Mouse (Mus musculus): ENCODE measurements at regions not wholly inside any gene's neighbourhood (a gene's known extent, or its start where the extent isn't known, plus 50 kb on each side); places are given as distances from the start of the nearest gene placed in this dataset.

- Histone ChIP-seq H3K4me3 (ENCODE audit: low read length) (no peak overlapping the region), H3K4me1 (ENCODE audit: control insufficient read depth, insufficient read depth, low read length) (no peaks in the 10 kb centered on the region), H3K36me3 (ENCODE audit: control insufficient read depth, insufficient read depth, low read length) (no peaks in the 10 kb centered on the region), H3K9ac (ENCODE audit: low read depth, low read length) (no peak overlapping the region), H3K9me3 (ENCODE audit: control insufficient read depth, low read length) (no peaks in the 10 kb centered on the region), H3K27me3 (replicated peaks; ENCODE audit: control insufficient read depth, insufficient read depth, low read length) (no peaks in the 10 kb centered on the region), H3K27ac (ENCODE audit: low read length) (no peak overlapping the region), H3K4me2 (ENCODE audit: low read depth, low read length) (no peak overlapping the region)
- ATAC-seq, result no peak
- 72% methylated on average over 2 of the region's 2 CpGs for WGBS
Measured at GRCm38 (mm10) chr10:66433490-66433889, 662.4 kb upstream of the Jmjd1c start.

GRCm38 (mm10) chr10:66470684-66471083 is 625.2 kb upstream of the Jmjd1c start:
- no peak for ATAC-seq
- Histone ChIP-seq H3K27ac (ENCODE audit: low read length) (no peak overlapping the region), H3K9me3 (ENCODE audit: control insufficient read depth, low read length) (no peaks in the 10 kb centered on the region), H3K36me3 (ENCODE audit: control insufficient read depth, insufficient read depth, low read length) (no peaks in the 10 kb centered on the region), H3K9ac (ENCODE audit: low read depth, low read length) (no peak overlapping the region), H3K27me3 (replicated peaks; ENCODE audit: control insufficient read depth, insufficient read depth, low read length) (no peaks in the 10 kb centered on the region), H3K4me2 (ENCODE audit: low read depth, low read length) (no peak overlapping the region), H3K4me1 (ENCODE audit: control insufficient read depth, insufficient read depth, low read length) (no peaks in the 10 kb centered on the region), H3K4me3 (ENCODE audit: low read length) (no peak overlapping the region)
- 65% methylated on average over 4 of the region's 4 CpGs for WGBS

GRCm38 (mm10) chr10:66472038-66472437 is 623.9 kb upstream of the Jmjd1c start:
- no peak for ATAC-seq

GRCm38 (mm10) chr10:66475187-66475735 is 620.7 kb upstream of the Jmjd1c start:
- ATAC-seq, result no peak
- H3K9me3 ChIP-seq (ENCODE audit: control insufficient read depth, low read length), result no peaks in the 10 kb centered on the region
- no peak overlapping the region for H3K9ac ChIP-seq (ENCODE audit: low read depth, low read length)
- no peak overlapping the region for H3K4me3 ChIP-seq (ENCODE audit: low read length)
- H3K27me3 ChIP-seq (replicated peaks; ENCODE audit: control insufficient read depth, insufficient read depth, low read length), result no peaks in the 10 kb centered on the region
- 58% methylated on average over 1 of the region's 1 CpGs for WGBS
- H3K36me3 ChIP-seq (ENCODE audit: control insufficient read depth, insufficient read depth, low read length), result no peaks in the 10 kb centered on the region
- no peak overlapping the region for H3K27ac ChIP-seq (ENCODE audit: low read length)
- H3K4me1 ChIP-seq (ENCODE audit: control insufficient read depth, insufficient read depth, low read length), result no peaks in the 10 kb centered on the region
- H3K4me2 ChIP-seq (ENCODE audit: low read depth, low read length), result no peak overlapping the region

More at GRCm38 (mm10) chr10:66472038-66472437, 623.9 kb upstream of the Jmjd1c start:
- H3K9me3 ChIP-seq (ENCODE audit: control insufficient read depth, low read length), result no peaks in the 10 kb centered on the region
- no peak overlapping the region for H3K9ac ChIP-seq (ENCODE audit: low read depth, low read length)
- no peaks in the 10 kb centered on the region for H3K27me3 ChIP-seq (replicated peaks; ENCODE audit: control insufficient read depth, insufficient read depth, low read length)
- no peak overlapping the region for H3K27ac ChIP-seq (ENCODE audit: low read length)
- no peak overlapping the region for H3K4me2 ChIP-seq (ENCODE audit: low read depth, low read length)
- H3K4me3 ChIP-seq (ENCODE audit: low read length), result no peak overlapping the region
- H3K36me3 ChIP-seq (ENCODE audit: control insufficient read depth, insufficient read depth, low read length), result no peaks in the 10 kb centered on the region
- H3K4me1 ChIP-seq (ENCODE audit: control insufficient read depth, insufficient read depth, low read length), result no peaks in the 10 kb centered on the region
- 79% methylated on average over 4 of the region's 4 CpGs for WGBS

- ATAC-seq, result 0 out of 2 replicates have a peak, but pooled peaks have one; percentile 13
- H3K4me3 ChIP-seq (ENCODE audit: low read length), result no peak overlapping the region
- no peaks in the 10 kb centered on the region for H3K27me3 ChIP-seq (replicated peaks; ENCODE audit: control insufficient read depth, insufficient read depth, low read length)
- 46% methylated on average over 5 of the region's 5 CpGs for WGBS
- no peaks in the 10 kb centered on the region for H3K36me3 ChIP-seq (ENCODE audit: control insufficient read depth, insufficient read depth, low read length)
- H3K9me3 ChIP-seq (ENCODE audit: control insufficient read depth, low read length), result no peaks in the 10 kb centered on the region
- no peak overlapping the region for H3K4me2 ChIP-seq (ENCODE audit: low read depth, low read length)
- H3K27ac ChIP-seq (ENCODE audit: low read length), result no peak overlapping the region
- H3K4me1 ChIP-seq (ENCODE audit: control insufficient read depth, insufficient read depth, low read length), result no peaks in the 10 kb centered on the region
- H3K9ac ChIP-seq (ENCODE audit: low read depth, low read length), result no peak overlapping the region
Measured at GRCm38 (mm10) chr10:66490871-66491270, 605.1 kb upstream of the Jmjd1c start.

GRCm38 (mm10) chr10:66491850-66492249 is 604.1 kb upstream of the Jmjd1c start:
- WGBS, result 69% methylated on average over 10 of the region's 10 CpGs
- Histone ChIP-seq H3K36me3 (ENCODE audit: control insufficient read depth, insufficient read depth, low read length) (no peaks in the 10 kb centered on the region), H3K9ac (ENCODE audit: low read depth, low read length) (no peak overlapping the region), H3K9me3 (ENCODE audit: control insufficient read depth, low read length) (no peaks in the 10 kb centered on the region), H3K4me3 (ENCODE audit: low read length) (no peak overlapping the region), H3K4me2 (ENCODE audit: low read depth, low read length) (no peak overlapping the region), H3K27ac (ENCODE audit: low read length) (no peak overlapping the region), H3K4me1 (ENCODE audit: control insufficient read depth, insufficient read depth, low read length) (no peaks in the 10 kb centered on the region), H3K27me3 (replicated peaks; ENCODE audit: control insufficient read depth, insufficient read depth, low read length) (no peaks in the 10 kb centered on the region)
- no peak for ATAC-seq

GRCm38 (mm10) chr10:66539846-66540245 is 556.1 kb upstream of the Jmjd1c start:
- no peaks in the 10 kb centered on the region for H3K36me3 ChIP-seq (ENCODE audit: control insufficient read depth, insufficient read depth, low read length)
- no peak overlapping the region for H3K4me2 ChIP-seq (ENCODE audit: low read depth, low read length)
- 84% methylated on average over 5 of the region's 5 CpGs for WGBS
- H3K9me3 ChIP-seq (ENCODE audit: control insufficient read depth, low read length), result no peaks in the 10 kb centered on the region
- H3K27me3 ChIP-seq (replicated peaks; ENCODE audit: control insufficient read depth, insufficient read depth, low read length), result no peaks in the 10 kb centered on the region
- no peak overlapping the region for H3K27ac ChIP-seq (ENCODE audit: low read length)
- ATAC-seq, result no peak
- H3K4me3 ChIP-seq (ENCODE audit: low read length), result no peak overlapping the region
- no peak overlapping the region for H3K9ac ChIP-seq (ENCODE audit: low read depth, low read length)
- H3K4me1 ChIP-seq (ENCODE audit: control insufficient read depth, insufficient read depth, low read length), result no peaks in the 10 kb centered on the region

GRCm38 (mm10) chr10:66546656-66547055 is 549.3 kb upstream of the Jmjd1c start:
- no peaks in the 10 kb centered on the region for H3K36me3 ChIP-seq (ENCODE audit: control insufficient read depth, insufficient read depth, low read length)
- WGBS, result 67% methylated on average over 2 of the region's 2 CpGs
- no peak overlapping the region for H3K4me2 ChIP-seq (ENCODE audit: low read depth, low read length)
- H3K9ac ChIP-seq (ENCODE audit: low read depth, low read length), result no peak overlapping the region
- ATAC-seq, result no peak
- H3K4me3 ChIP-seq (ENCODE audit: low read length), result no peak overlapping the region
- no peaks in the 10 kb centered on the region for H3K4me1 ChIP-seq (ENCODE audit: control insufficient read depth, insufficient read depth, low read length)
- no peak overlapping the region for H3K27ac ChIP-seq (ENCODE audit: low read length)
- H3K9me3 ChIP-seq (ENCODE audit: control insufficient read depth, low read length), result no peaks in the 10 kb centered on the region
- no peaks in the 10 kb centered on the region for H3K27me3 ChIP-seq (replicated peaks; ENCODE audit: control insufficient read depth, insufficient read depth, low read length)

- Histone ChIP-seq H3K9ac (ENCODE audit: low read depth, low read length) (no peak overlapping the region), H3K4me2 (ENCODE audit: low read depth, low read length) (no peak overlapping the region), H3K27me3 (replicated peaks; ENCODE audit: control insufficient read depth, insufficient read depth, low read length) (no peaks in the 10 kb centered on the region), H3K9me3 (ENCODE audit: control insufficient read depth, low read length) (no peaks in the 10 kb centered on the region), H3K36me3 (ENCODE audit: control insufficient read depth, insufficient read depth, low read length) (no peaks in the 10 kb centered on the region), H3K27ac (ENCODE audit: low read length) (no peak overlapping the region), H3K4me1 (ENCODE audit: control insufficient read depth, insufficient read depth, low read length) (no peaks in the 10 kb centered on the region), H3K4me3 (ENCODE audit: low read length) (no peak overlapping the region)
- no peak for ATAC-seq
- 47% methylated on average over 3 of the region's 3 CpGs for WGBS
Measured at GRCm38 (mm10) chr10:66547660-66548059, 548.3 kb upstream of the Jmjd1c start.

- no peaks in the 10 kb centered on the region for H3K4me1 ChIP-seq (ENCODE audit: control insufficient read depth, insufficient read depth, low read length)
- ATAC-seq, result no peak
- WGBS, result 77% methylated on average over 4 of the region's 4 CpGs
- H3K36me3 ChIP-seq (ENCODE audit: control insufficient read depth, insufficient read depth, low read length), result no peaks in the 10 kb centered on the region
- no peaks in the 10 kb centered on the region for H3K27me3 ChIP-seq (replicated peaks; ENCODE audit: control insufficient read depth, insufficient read depth, low read length)
- H3K27ac ChIP-seq (ENCODE audit: low read length), result no peak overlapping the region
- no peaks in the 10 kb centered on the region for H3K9me3 ChIP-seq (ENCODE audit: control insufficient read depth, low read length)
- H3K4me3 ChIP-seq (ENCODE audit: low read length), result no peak overlapping the region
- H3K9ac ChIP-seq (ENCODE audit: low read depth, low read length), result no peak overlapping the region
- no peak overlapping the region for H3K4me2 ChIP-seq (ENCODE audit: low read depth, low read length)
Measured at GRCm38 (mm10) chr10:66548073-66548472, 547.9 kb upstream of the Jmjd1c start.

Data from intestine, embryonic 16.5 days (tissue).